Mouse (Mus musculus) kidney, adult 2 months (tissue): ENCODE measurements around the gene Tnni2.

ENCODE experiments used
- CTCF ChIP-seq: fragments of 200-500 bp; conservative IDR thresholded peaks from 2 replicates; pipeline ENCODE4 v1.5.1; 2011; ENCODE audit warnings: low read depth, mild to moderate bottlenecking, control low read depth, low read length, moderate library complexity, mixed read lengths; ENCODE audit not compliant: insufficient read depth, insufficient read length
- POLR2A ChIP-seq: fragments of 200-500 bp; IDR thresholded peaks from one replicate; pipeline ENCODE4 v1.6.1; 2011; ENCODE audit warnings: low read depth, low read length, control low read depth

GRCm38 (mm10) chr7:142418679-142419078 lies 22.9 kb upstream of the Tnni2 start:
- TF ChIP-seq POLR2A = no peak
- no peak for TF ChIP-seq CTCF
